ENCODE assay signal across 16 mouse cellular contexts in the genomic region with DNA sequence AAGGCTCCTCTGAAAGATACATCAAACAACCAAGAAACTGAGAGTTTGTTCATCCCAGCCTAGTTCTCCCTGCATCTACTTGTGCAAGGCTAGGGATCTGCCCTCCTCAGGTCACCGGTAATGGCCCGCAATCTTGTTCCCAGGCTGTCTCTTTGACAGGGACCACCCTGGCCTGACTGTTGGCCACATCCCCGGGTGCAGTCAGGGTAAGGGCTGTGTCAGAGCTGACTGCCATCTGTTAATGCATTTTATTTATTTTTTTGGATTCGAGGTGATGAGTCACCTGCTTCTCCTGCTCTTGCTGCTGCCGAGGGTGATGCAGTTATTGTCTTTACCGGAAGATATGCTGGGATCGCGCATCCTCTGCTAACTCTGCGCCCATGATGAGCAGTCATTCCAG. TPM values are rescaled to one million over a fixed set of nuclear protein-coding genes. Genes with fewer than 3 reads are reported as not detected.
"Had no signal": no experiment of that assay in that cellular context is flagged by ENCODE, and none has a peak within 500 bp of the region (broad histone marks: within the 10 kb centered on the region; RNA-seq: fewer than 3 reads in every experiment).

No protein-coding gene starts in this region.

- DNase-seq: kidney, adult 9 months; kidney, postnatal 14 days; kidney, postnatal 4 days; layer of hippocampus, adult 9-11 months; layer of hippocampus, postnatal 36 days; liver; lung, adult 18-20 months; lung, postnatal 10 days; lung, postnatal 36 days; retina, postnatal 1 day; right cerebral cortex, postnatal 25 days; spleen, adult 18-20 months; thymus, postnatal 25 days had no signal

RNA-seq across cellular contexts. Expression of a gene that starts 7.9 kb away (rescaled TPM):
- total RNA-seq: monocyte, adult 5-6 weeks; neutrophil, adult 5-6 weeks had no signal

RNA-seq across cellular contexts. Expression of a gene that starts 20.3 kb away (rescaled TPM):
- total RNA-seq: monocyte, adult 5-6 weeks; neutrophil, adult 5-6 weeks had no signal

RNA-seq across cellular contexts. Expression of a gene that starts 40.7 kb away (rescaled TPM):
- total RNA-seq: left cerebral cortex, postnatal 25 days; monocyte, adult 5-6 weeks; neutrophil, adult 5-6 weeks had no signal

RNA-seq across cellular contexts. Expression of a gene that starts 58.8 kb away (rescaled TPM):
- total RNA-seq: monocyte, adult 5-6 weeks; neutrophil, adult 5-6 weeks had no signal
